Mouse (Mus musculus): ENCODE results near the gene Ranbp9. TPM values are rescaled to one million over a fixed set of nuclear protein-coding genes. Genes with fewer than 3 reads are reported as not detected.

The Ranbp9 gene
- 10 to 100 TPM; 57.4 to 73.0 TPM for total RNA-seq (2021)
- long read RNA-seq, experiment 1, transcript Ranbp9-201 (14 exons, 3,371 nt): major isoform, 39 of 50 reads
- long read RNA-seq, experiment 1, partial matches to known transcripts: 4 of 50 reads
- long read RNA-seq, experiment 1, other reads (novel, unspliced or antisense): 7 of 50 reads
- long read RNA-seq, experiment 2, transcript Ranbp9-201 (14 exons, 3,371 nt): major isoform, 68 of 96 reads
- long read RNA-seq, experiment 2, partial matches to known transcripts: 17 of 96 reads
- long read RNA-seq, experiment 2, other reads (novel, unspliced or antisense): 11 of 96 reads

- DNase-seq (ENCODE audit: low spot score in 2 of 2): peak; percentile 81 to 85
Measured at GRCm38 (mm10) chr13:43480957-43481858, at the start of gene Ranbp9. Gene Ranbp9, minus strand, starts transcription at chr13:43481282.

DNA sequence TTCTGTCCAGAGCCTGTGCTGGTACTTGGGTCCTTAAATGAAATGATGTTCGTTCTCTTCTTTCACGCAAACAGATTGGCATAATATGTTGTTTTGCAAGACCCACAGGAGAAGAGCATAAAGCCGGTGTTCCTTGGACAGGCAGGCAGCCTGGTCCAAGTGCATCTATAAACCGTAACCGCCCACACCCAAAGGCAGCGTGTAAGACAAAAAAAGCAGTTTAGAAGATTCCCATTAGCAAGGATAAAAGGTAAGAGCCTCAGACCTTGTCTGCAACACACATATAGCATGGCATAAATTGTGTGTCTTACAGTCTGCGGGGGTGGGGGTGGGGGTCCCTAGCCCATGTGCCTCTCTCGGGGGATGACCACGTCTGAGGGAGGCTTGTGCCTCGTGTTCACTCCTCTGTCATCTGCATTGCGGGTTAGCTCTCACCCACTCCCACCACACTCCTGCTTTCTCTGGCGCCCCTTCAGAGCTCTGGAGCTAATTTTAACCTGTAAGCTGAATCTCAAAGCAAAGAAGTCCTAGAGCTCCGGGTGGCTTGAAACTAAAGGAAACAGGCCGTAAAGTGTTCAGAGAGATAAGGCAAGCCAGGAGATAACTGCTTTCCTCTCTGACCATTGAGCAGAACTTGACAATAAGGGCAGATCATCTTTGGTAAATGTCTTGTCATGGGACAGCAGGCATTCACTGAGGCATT lies 49.2 kb upstream of the Ranbp9 start:
- DNase-seq (ENCODE audit: low spot score in 2 of 2): no peak

GRCm38 (mm10) chr13:43526289-43526688 lies 45.2 kb upstream of the Ranbp9 start:
- DNase-seq (ENCODE audit: low spot score in 2 of 2): no peak

DNA sequence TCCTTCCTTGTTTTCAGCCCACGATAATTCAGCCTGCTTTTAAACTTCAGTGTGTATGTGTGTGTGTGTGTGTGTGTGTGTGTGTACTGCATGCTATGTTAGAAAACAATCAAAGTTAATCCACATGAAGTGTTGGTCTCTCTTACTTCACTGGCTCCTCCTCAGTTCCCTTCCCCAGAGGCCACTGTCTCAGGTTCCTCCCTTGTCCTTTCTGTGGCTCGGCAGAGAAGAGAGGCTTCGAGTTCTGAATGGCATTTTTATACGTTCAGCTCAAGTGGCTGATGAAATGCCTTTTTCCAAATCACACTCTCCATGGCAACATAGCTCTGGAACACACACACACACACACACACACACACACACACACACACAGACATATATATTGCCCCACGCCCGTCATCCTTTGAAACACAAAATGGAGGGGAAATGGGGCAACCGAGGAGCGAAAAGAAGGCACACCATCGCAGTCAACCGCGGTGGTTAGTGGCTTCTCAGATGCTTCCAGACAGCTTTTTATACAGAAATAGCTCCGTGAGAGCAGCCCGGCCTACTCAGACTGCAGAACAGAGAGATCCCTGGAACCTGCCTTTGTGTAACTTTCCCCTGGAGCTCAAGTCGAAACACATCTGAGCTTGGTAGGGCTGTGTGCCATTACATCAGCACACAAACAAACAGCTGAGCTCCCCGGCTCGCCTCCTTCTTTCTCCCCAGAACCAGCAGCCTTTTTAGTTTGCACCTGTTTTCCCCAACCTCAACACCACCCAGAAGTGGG lies 44.5 kb upstream of the Ranbp9 start:
- no peak for DNase-seq (ENCODE audit: low spot score in 2 of 2)

- no peak for DNase-seq (ENCODE audit: low spot score in 2 of 2)
Measured at GRCm38 (mm10) chr13:43524491-43525362, 43.6 kb upstream of the Ranbp9 start.

- DNase-seq (ENCODE audit: low spot score in 2 of 2): no peak
Measured at GRCm38 (mm10) chr13:43523906-43524480, 42.9 kb upstream of the Ranbp9 start.

- no peak for DNase-seq (ENCODE audit: low spot score in 2 of 2)
Measured at GRCm38 (mm10) chr13:43521940-43522339, 40.9 kb upstream of the Ranbp9 start.

DNA sequence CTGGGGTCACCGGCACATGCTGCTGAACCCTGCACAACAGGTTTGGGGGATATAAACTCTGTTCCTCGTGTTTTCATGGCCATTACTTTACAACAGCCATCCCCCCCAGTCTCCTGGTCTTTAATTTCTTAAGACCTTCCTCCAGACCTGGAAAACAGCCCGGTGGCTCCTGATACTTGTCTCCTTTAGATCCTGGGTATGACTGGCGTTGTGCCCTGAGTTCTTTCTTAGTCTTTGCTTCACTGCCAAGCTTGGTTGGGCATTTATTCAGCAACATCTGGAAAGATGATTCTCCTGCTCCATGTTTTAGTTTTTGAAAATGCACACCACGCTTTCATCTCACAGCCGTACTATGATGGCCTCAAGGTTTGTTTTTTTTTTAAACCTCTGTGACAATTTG lies 38.2 kb upstream of the Ranbp9 start:
- DNase-seq (ENCODE audit: low spot score in 2 of 2): no peak

DNA sequence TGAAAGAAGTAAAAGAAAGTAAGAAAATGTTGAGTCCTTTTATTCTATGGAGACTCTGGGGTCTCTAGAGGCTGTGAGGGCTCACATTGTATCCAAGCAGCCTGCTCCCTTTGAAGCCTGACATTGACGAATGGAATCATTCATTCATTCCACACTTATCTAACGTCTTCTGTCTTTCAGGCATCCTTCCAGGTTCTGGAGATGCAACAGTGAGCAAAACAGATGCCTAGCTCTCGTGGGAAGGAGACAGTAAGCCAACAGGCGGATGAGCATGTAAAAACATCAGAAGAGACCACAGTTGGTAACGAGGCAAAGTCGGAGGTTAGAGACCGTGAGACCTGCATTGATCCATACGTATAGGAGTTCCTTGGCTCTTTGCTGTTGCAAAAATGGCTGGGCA lies 36.3 kb upstream of the Ranbp9 start:
- no peak for DNase-seq (ENCODE audit: low spot score in 2 of 2)

- no peak for DNase-seq (ENCODE audit: low spot score in 2 of 2)
Measured at GRCm38 (mm10) chr13:43516931-43517330, 35.8 kb upstream of the Ranbp9 start.

DNA sequence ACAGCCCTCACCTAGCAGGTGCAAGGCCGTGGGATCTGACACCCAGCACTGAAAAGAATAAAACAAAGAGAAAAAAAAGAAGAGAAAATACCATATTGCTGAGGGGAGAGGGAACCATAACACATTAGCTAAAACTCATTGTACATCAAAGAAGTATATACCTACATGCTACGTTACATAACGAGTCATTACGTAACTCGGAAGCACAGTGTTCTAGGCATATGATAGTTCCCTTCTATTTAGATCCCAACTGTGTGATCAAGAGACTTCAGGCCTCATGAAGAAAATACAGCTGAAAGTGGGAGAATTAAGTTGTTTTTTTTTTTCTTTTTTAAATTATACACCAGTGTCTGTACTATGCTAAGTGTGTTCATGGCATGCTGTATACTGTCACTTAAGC lies 35.0 kb upstream of the Ranbp9 start:
- no peak for DNase-seq (ENCODE audit: low spot score in 2 of 2)

DNA sequence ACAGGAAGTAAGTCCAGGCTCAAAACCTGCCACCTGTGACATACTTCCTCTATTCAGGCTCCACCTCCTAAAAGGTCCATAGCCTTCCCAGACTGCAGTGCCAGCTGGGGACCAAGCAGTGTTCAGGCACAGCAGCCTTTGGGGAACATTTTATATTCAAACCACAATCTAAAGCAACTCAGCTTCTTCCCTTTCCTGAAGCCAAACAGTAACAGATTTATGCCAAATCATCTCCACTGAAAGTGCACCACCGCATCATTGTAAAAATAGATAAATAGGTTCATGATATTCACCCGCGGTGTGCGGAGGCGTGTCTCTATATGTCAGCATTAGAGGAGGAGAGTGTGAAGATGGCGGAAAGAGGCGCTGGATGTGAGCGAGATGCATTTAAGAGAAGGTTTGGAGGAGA lies 33.9 kb upstream of the Ranbp9 start:
- DNase-seq (ENCODE audit: low spot score in 2 of 2): no peak

DNA sequence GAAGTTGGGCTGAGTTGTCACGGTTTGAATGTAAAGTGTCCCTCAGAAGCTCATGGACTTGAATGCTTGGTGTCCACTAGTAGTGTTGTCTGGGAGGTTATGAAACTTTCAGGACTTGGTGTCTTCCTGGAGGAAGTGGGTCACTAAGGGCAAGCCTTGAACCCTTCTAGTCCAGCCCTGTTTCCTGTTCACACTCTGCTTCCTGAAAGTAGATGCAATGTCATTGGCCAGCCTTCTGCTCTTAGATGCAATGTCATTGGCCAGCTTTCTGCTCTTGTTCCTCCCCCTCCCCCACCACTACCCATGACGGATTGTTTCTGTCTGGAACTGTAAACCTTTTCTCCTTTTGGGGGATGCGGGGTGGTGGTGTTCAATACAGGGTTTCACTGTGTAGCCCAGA lies 31.7 kb upstream of the Ranbp9 start:
- no peak for DNase-seq (ENCODE audit: low spot score in 2 of 2)

DNA sequence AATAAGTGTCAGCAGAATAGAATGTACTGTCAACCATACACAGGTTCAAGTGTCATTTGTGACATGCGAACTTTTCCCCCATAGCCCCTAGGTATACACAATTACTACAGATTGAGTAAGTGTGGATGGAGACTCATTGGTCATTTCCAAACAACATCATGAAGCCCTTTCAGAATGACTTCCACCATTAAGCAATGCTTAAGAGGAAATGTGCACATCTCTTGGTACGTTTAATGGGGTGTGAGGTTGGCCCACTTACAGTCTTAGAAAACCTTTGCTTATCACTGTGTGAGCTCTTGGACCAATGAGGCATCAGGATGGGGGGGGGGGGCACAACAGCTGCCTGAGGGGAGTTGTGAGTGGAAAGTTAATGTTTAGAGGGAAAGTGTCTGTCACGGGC lies 24.7 kb upstream of the Ranbp9 start:
- DNase-seq (ENCODE audit: low spot score in 2 of 2): no peak

GRCm38 (mm10) chr13:43503395-43503850 lies 22.3 kb upstream of the Ranbp9 start:
- no peak for DNase-seq (ENCODE audit: low spot score in 2 of 2)

- DNase-seq (ENCODE audit: low spot score in 2 of 2): no peak
Measured at GRCm38 (mm10) chr13:43501601-43502000, 20.5 kb upstream of the Ranbp9 start.

DNA sequence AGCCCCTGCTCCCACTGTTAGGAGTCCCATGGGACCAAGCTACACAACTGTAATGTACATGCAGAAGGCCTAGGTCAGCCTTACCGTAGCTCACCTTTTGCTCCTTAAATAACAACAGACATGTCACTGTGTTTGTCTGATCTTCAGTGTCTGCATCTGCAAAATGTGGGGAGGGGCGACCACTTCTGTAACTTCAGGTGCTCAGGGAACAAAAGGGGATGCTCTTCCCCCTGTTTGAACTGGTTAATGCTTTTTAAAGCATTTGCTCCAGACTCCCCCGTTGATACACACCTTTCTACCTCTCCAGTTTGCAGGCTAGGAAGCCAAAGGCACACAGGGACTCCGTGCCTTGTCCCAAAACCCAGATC lies 19.4 kb upstream of the Ranbp9 start:
- DNase-seq (ENCODE audit: low spot score in 2 of 2): no peak

DNA sequence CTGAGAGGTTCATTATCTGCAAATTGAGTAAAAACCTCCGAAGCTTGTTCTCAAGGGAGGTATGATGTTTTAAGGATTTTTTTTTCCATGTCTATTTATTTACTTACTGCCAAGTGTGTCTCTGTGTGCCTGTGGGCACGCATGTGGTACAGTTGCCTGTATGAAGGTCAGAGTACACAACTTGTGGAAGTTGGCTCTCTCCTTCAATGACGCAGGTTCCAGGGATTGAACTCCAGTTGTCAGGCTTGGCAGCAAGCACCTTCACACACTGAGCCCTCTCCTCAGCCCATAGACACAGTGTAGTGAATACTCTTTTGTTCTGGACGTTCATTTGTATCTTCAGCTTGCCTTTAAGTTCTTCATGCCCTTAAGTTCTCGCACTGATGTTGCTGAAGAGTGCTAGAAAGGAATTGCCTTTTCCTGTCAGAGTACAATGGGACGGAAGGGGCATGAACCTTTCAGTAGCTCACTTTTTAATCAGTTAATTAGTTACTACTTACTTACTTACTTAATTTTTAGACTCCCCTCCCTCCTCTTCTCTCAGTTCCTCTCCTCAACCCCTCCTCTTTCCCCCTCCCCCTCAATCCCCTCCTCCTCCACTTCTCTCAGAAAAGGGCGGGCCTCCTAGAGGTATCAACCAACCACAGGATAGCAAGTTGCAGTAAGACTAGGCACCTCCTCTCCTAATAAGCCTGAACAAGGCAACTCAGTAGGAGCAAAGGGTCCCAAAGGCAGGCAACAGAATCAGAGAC lies 18.8 kb upstream of the Ranbp9 start:
- no peak for DNase-seq (ENCODE audit: low spot score in 2 of 2)

DNA sequence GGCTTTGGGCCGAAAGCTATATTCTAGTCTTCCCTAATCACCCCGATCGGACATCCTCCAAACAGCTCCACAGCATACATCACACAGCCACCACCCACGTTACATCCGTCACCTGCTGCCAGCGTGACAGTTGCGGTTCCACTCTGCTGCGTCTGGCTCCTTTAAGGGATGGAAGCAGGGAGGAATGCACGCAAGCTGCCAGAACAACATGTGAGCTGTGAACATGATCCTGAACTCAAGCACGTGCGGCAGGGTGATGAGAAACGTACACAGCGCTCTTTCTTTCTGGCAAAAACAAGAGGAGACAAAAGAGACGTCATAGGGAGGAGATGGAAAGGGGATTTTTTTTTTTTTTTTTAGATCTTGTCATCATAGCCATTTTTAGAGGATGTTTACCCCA lies 17.8 kb upstream of the Ranbp9 start:
- DNase-seq (ENCODE audit: low spot score in 2 of 2): no peak

Measured in adrenal gland, adult 18-20 months (tissue).